Mouse (Mus musculus) bone marrow macrophage, adult 2 months (primary cell): Measurements from ENCODE around the gene Gspt2.
"Not testable (repeated sequence)": the region's sequence is repeated elsewhere in the genome, so short reads cannot be mapped to it uniquely, and the experiment has no call there.

Source experiments
- CTCF ChIP-seq: IDR thresholded peaks from 2 replicates; pipeline ENCODE4 v1.5.1; 2012; ENCODE audit warnings: low read depth, mild to moderate bottlenecking, low read length, moderate library complexity
- POLR2A ChIP-seq: IDR thresholded peaks from 2 replicates; pipeline ENCODE4 v1.6.1; 2012; ENCODE audit warnings: mild to moderate bottlenecking, low read depth, low read length, borderline replicate concordance

- not testable (repeated sequence) for TF ChIP-seq CTCF, POLR2A
Measured at GRCm38 (mm10) chrX:94689593-94689992, 53.7 kb downstream of the Gspt2 start.
